Mouse (Mus musculus) CD4-positive, CD25-positive, alpha-beta regulatory T cell, adult 2 months (primary cell): Measurements from ENCODE around the gene Rap1b.
A peak's percentile ranks its signal among the peaks of the same experiment; 100 is the strongest.

ENCODE experiments used
- DNase-seq: peaks from one replicate; pipeline ENCODE4 v3.0.0-alpha.2; 2012; ENCODE audit warnings: low read depth, low spot score

Gene Rap1b

GRCm38 (mm10) chr10:117858241-117858640 is 12.4 kb upstream of the Rap1b start:
- DNase-seq, result no peak

- peak; percentile 41 for DNase-seq
Measured at GRCm38 (mm10) chr10:117856001-117856720, 10.3 kb upstream of the Rap1b start.

- no peak for DNase-seq
Measured at GRCm38 (mm10) chr10:117852648-117853192, 6.9 kb upstream of the Rap1b start.

- no peak for DNase-seq
Measured at GRCm38 (mm10) chr10:117848981-117849380, 3.1 kb upstream of the Rap1b start.

- DNase-seq, result no peak
Measured at GRCm38 (mm10) chr10:117846796-117847195, 961 bp upstream of the Rap1b start.

GRCm38 (mm10) chr10:117846260-117846632 is 411 bp upstream of the Rap1b start:
- no peak for DNase-seq

- peak; percentile 76 for DNase-seq
Measured at GRCm38 (mm10) chr10:117844782-117845596, 846 bp downstream of the Rap1b start.

- DNase-seq, result peak; percentile 65
Measured at GRCm38 (mm10) chr10:117844279-117844678, 1.6 kb downstream of the Rap1b start.

- DNase-seq, result peak; percentile 70
Measured at GRCm38 (mm10) chr10:117843690-117844089, 2.1 kb downstream of the Rap1b start.

- no peak for DNase-seq
Measured at GRCm38 (mm10) chr10:117841765-117842164, 4.1 kb downstream of the Rap1b start.

GRCm38 (mm10) chr10:117840431-117840995 is 5.3 kb downstream of the Rap1b start:
- peak; percentile 40 for DNase-seq

- DNase-seq, result peak; percentile 52
Measured at GRCm38 (mm10) chr10:117839737-117840136, 6.1 kb downstream of the Rap1b start.

GRCm38 (mm10) chr10:117838924-117839323 is 6.9 kb downstream of the Rap1b start:
- DNase-seq, result peak; percentile 59

- DNase-seq, result peak; percentile 69
Measured at GRCm38 (mm10) chr10:117836354-117836753, 9.5 kb downstream of the Rap1b start.

- no peak for DNase-seq
Measured at GRCm38 (mm10) chr10:117835453-117835852, 10.4 kb downstream of the Rap1b start.

- DNase-seq, result peak; percentile 48
Measured at GRCm38 (mm10) chr10:117830797-117831196, 15.0 kb downstream of the Rap1b start.

- DNase-seq, result peak; percentile 67
Measured at GRCm38 (mm10) chr10:117829472-117830155, 16.2 kb downstream of the Rap1b start.

- no peak for DNase-seq
Measured at GRCm38 (mm10) chr10:117829022-117829421, 16.8 kb downstream of the Rap1b start.

- no peak for DNase-seq
Measured at GRCm38 (mm10) chr10:117828536-117828935, 17.3 kb downstream of the Rap1b start.

- DNase-seq, result no peak
Measured at GRCm38 (mm10) chr10:117824647-117825046, 21.2 kb downstream of the Rap1b start.

- DNase-seq, result no peak
Measured at GRCm38 (mm10) chr10:117824139-117824538, 21.7 kb downstream of the Rap1b start.

- DNase-seq, result no peak
Measured at GRCm38 (mm10) chr10:117823321-117823720, 22.5 kb downstream of the Rap1b start.
